Mouse (Mus musculus): Measurements from ENCODE around the gene Rims1. TPM values are rescaled to one million over a fixed set of nuclear protein-coding genes. Genes with fewer than 3 reads are reported as not detected.

The Rims1 gene
- total RNA-seq, 2 experiments from 2014 or later = not detected

DNA sequence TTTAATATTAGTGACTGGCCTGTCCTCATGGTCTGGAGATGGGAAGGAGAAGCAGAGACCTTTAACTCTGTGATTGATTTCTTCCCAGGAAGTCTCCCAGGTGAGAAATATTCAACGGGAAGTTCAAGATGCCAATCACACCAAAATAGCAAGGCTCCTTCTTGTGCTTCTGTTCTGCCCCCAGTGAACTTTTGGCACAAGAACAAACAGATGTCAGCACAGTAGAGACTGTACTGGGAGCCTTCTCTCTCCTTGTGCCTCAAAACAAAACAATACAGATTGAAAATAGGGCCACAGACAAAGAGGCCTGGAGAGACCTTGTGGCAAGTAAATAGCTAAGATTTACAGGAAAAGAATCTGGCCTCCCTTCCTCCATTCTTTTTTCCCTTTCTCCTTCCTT lies 110.7 kb downstream of the Rims1 start:
- ATAC-seq (ENCODE audit: poor library complexity, severe bottlenecking) = no peak

DNA sequence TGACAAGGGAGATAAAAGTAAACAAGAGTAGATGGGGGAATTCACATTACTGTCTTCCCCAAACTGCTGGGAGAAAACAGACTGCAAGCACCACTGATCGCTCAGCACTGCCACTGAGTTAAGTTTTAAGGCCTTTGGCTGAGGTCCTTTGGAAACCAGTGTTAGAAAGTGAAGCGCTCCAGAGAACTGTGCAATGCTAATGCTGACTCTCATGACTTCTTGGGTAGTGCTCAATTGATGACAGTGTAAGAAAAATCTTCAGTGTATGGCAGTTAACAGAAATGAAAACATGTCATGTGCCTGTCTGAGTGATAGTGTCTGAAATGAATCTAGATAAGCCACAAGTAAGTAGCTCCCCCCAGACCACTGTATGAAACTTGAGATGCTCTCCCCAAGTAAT lies 111.3 kb downstream of the Rims1 start:
- no peak for ATAC-seq (ENCODE audit: poor library complexity, severe bottlenecking)

DNA sequence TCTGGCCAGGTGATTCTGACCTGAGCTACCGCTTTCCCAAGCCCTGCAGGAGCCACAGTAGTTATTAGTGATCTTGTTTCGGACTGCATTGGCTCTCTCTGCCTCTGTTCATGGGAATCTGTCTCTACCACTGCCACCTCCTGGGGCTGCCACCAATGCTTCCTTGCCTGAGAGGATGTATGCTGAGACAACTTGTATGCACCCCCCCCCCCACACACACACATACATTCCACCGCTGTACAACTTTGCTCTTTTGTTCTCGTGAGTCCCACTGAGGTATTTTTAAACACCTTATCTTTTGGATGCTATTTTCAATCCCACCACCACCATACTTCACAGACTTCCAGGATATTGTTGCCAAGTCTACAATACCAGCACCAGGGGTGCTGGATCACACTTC lies 122.3 kb downstream of the Rims1 start:
- no peak for ATAC-seq (ENCODE audit: poor library complexity, severe bottlenecking)

DNA sequence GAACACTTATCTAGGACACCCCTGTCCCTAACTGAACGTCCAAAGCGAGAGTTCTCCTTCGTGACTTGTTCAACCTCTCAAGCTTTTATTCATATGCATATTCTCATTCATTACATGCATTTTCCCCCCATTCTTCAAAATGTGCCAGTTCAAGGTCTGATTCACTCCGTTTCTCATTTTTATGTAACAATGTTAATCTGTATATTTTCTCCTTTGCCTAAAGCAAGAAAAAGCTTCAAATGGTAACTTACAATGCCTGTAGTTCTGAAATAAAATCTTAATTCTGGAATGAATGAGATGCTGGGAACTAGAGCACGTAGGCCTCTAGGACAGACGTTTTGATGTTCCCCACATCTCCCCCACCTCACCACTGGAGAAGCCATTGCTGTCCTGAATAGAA lies 141.6 kb downstream of the Rims1 start:
- no peak for ATAC-seq (ENCODE audit: poor library complexity, severe bottlenecking)

DNA sequence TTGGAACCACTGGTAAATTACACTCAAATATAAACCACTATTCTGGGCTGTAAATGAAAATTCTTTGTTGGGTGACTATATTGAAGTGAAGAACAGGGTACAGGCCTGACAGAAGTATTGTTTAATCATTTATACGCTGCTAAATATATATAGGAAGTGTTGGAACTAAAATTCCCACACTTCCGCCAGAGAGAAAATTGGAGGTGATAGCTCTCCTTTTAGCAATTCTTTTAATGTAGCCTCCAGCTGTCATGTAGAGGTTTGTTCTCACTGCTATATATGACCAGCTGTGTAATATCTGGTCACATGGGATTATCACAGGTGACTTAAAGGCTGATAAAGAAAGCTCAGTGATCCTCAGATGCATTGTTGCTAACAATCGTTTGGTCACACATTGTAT lies 144.0 kb downstream of the Rims1 start:
- no peak for ATAC-seq (ENCODE audit: poor library complexity, severe bottlenecking)

DNA sequence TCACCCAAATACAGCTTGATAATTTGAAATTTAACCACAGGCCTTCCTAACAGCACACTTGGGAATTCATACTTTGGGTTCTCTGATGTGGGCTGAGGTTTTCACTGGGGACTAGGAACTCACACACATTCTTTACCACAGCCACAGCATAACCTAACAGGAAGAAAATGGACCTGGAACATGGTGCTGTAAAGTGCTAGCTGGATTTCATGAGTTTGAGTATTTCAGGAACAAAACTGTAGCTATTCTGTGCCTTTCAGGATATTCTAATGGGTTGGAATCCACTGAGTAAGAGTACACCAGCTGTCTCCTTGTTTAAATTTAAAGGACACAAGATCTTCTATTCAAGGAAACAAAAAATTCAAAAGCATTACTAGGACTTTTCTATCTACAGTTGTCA lies 149.8 kb downstream of the Rims1 start:
- ATAC-seq (ENCODE audit: poor library complexity, severe bottlenecking) = no peak

DNA sequence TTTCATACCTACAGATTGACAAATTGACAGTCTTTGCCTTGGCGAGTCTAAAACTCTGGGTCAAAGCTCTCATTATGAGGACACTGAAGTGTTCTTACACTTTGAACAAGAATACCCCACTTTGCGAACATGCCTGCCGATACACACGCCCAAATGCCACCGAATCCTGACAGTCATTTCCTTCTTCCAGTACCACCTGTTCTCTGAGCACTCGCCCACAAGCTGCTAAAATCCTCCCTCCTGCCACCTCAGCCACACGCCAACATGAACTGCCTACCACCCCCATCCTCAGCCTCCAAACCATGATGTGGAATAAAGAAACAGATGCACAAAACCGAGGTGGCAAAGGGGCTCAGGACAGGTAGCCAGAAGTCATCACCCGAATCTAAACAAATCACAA lies 150.9 kb downstream of the Rims1 start:
- ATAC-seq (ENCODE audit: poor library complexity, severe bottlenecking) = no peak

DNA sequence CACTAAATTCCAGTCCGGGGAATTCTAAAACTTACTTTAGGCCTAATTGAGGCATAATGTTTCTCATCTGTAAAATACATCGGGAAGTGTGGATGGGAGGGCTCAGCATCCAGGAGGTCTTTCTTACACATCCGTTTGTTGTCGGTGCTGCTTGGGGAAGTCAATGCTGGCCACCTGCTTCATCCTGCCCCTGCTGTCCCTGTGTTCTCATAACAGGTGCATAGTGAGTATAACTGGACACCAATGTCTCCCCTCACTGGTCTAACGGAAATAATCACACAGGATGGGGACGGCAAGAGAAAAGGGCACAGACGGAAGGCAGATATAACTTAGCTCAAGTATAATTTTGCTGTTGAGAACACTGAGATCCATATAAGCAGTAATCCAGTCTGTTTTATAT lies 155.2 kb downstream of the Rims1 start:
- no peak for ATAC-seq (ENCODE audit: poor library complexity, severe bottlenecking)

DNA sequence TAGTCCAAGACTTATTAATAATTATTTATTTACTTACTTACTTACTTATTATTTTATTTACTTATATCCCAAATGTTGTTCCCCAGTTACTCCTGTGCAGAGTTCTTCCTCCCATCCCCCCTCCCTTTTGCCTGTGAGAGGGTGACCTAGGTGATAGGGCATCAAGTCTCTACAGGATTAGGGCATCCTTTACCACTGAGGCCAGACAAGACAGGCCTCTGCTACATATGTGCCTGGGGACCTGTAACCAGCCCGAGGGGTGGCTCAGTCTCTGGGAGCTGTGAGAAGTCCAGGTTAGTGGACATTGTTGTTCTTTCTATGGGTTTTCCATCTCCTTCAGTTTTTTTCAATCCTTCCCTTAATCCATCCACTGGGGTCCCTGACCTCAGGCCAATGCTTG lies 156.4 kb downstream of the Rims1 start:
- no peak for ATAC-seq (ENCODE audit: poor library complexity, severe bottlenecking)

DNA sequence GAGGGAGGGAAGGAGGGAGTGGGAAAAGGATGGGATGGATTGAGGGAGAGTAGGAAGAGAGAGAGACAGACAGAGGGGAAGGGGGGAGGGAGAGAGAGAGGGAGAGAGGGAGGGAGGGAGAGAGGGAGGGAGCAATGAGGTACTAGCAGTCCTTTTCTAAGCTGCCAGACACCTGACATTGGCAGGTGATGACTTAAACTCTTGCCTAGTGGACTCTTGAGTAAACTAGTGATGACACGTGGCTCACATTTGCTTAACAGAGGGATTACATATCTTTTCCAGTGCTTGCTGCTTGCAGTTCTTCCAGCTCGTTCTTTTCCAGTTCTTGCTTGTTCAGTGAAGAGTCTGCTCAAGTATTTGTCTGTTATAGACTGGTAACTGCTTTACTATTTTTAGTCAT lies 160.5 kb downstream of the Rims1 start:
- ATAC-seq (ENCODE audit: poor library complexity, severe bottlenecking) = no peak

DNA sequence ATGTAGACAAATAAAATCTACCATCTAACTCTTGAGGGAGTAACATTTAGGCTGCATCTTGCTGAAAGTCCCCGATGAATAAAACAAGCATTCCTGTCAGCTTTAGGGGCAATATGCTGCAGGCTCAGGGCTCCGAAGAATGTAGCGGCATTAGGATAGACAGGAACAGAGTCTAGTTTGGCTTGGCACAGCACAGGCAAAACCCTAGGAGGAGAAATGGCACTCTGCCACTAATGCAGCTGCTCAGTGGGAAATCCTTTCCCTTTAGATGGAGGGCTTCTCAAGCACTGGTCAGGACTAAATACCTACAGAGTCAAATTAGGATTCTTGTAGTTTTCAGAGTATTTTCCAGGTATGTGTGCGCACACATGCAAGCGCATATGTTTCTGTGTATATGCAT lies 165.2 kb downstream of the Rims1 start:
- ATAC-seq (ENCODE audit: poor library complexity, severe bottlenecking) = no peak

DNA sequence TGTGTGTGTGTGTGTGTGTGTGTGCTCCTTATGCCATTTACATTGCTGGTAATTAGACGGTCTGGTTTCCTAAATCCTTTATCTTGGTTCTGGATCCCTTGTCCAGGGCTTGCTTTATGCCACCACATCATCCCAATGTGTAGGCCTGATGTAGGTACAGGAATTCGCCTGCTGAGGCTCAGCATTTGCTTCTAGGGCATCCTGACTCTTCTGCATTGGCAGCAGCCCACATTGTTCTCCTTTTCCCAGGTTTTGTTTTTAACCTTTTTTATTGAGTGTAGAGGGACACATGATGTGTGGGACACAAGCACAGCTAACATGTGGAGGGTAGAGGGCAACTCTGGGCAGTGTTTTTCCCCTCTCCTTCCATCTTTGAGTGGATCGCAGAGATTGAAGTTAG lies 166.1 kb downstream of the Rims1 start:
- no peak for ATAC-seq (ENCODE audit: poor library complexity, severe bottlenecking)

DNA sequence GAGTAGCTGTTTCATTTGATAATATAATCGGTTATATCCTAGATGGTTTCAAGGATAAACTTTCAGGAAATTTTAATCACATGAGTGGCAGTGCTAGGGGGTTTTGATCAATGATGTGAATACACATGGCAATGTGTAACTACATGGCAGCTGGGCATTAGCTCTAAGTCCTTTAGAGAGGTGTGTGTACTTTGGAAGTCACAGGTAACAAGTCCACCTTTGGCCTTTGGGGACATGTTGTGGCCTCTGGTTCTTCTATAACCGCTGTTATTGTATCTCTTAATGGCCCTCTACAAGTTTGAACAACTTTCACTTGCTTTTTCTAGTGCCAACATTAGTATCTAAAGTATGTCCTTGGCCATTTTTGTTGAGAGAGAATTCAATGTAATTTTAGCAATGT lies 171.9 kb downstream of the Rims1 start:
- ATAC-seq (ENCODE audit: poor library complexity, severe bottlenecking) = no peak

DNA sequence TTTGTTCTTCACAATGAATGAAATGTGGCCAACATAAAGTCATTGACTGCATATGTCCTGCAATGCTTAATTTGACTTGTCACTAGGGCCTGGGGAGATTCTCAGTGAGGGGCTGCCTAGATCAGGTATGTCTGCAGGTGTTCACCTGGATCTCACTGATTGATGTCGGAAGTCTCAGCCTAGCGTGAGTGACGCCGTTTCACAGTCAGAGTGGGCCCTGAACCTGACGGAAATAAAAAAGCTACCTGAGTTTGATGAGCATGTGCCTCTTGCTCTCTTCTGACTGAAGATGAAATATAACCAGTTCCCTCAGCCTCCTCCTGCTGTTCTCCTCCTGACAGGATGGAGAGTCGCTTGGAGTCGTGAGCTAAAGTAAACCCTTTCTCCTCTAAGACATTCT lies 173.2 kb downstream of the Rims1 start:
- ATAC-seq (ENCODE audit: poor library complexity, severe bottlenecking) = no peak

DNA sequence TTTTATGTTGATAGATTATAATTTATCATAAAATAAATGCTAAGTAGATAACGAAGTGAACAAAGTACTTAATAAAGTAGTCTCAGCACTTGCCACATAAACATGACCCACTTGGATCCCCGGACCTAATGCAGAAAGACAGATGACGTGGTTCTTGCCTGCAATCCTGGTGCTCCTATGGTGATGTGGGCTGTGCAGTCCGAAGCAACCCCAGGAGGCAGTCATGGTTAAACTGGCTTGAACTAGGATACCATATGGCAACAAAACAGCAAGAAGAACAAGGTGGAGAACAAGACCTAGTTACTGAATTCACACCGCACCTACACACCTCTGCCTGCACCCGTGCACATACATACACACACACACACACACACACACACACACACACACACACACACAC lies 173.8 kb downstream of the Rims1 start:
- ATAC-seq (ENCODE audit: poor library complexity, severe bottlenecking) = no peak

DNA sequence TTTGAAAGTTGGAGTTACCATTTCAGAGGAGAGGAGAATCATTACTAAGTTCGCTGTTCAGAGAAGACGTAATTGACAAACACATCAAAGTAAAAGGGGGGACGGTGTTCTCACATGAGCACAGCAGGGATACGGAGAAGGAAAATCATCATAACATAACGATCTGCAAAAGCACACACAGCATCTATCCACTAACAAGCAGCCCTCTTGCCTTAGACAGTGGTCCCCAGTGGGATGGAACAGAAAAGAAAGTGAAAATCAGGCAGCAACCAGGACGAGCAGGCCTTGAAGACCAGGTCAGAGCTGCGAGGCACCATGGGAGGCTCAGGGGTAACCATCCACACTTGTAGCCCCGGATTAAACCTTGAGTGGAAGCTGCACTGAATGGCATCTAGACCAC lies 176.8 kb downstream of the Rims1 start:
- no peak for ATAC-seq (ENCODE audit: poor library complexity, severe bottlenecking)

DNA sequence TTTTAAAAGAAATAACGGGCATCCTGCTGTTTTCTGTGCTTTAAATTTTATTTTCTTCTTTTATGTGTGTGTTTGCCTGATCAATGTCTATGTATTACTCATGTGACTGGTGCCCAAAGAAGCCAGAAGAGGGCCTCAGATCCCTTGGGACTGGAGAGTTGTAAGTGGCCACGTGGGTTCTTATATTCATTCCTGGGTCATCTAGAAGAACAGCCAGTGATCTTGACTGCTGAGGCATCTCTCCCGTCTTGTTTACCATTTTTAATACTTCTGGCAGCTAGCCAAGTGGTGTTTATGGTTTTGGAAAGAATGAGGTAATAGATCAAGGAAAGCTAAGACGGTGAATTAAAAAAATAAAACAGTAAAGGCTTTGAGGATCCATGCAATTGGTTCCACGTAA lies 178.8 kb downstream of the Rims1 start:
- no peak for ATAC-seq (ENCODE audit: poor library complexity, severe bottlenecking)

DNA sequence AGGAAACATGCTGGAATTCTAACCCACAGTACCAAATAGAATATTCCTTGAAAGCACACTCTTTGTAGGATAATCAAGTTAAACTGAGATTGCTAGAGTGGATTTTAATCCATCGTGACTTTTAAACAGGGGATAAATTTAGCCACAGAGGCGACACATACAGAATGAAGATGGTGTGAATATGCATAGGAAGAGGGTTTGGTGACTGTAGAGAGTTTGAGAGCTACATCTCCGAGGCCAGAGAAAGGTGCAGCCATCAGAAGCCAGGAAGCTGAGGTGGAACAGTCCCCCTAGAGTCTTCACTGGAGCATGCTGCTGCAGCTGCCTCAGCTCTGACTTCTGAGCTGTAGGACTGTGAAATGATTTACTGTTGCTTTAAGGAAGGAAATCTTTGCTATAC lies 179.5 kb downstream of the Rims1 start:
- no peak for ATAC-seq (ENCODE audit: poor library complexity, severe bottlenecking)

DNA sequence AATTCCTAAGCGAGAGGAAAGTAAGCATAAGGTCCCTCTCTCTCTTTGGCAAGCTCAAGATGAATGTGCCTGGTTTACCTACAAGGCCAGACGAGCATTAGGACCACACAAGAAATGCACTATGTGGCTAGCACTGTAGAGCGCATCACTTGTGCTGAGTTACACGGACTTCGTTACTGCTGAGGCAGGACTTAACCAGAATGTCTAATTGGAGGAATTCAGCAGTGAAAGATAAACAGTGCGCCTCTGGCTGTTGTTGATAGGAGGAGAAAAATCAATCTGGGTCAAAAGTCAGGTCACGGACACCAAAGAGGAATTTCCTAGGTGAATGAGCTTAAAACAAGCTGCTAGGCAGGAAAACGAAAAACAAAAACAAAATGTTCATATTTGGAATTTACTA lies 185.0 kb downstream of the Rims1 start:
- ATAC-seq (ENCODE audit: poor library complexity, severe bottlenecking) = no peak

DNA sequence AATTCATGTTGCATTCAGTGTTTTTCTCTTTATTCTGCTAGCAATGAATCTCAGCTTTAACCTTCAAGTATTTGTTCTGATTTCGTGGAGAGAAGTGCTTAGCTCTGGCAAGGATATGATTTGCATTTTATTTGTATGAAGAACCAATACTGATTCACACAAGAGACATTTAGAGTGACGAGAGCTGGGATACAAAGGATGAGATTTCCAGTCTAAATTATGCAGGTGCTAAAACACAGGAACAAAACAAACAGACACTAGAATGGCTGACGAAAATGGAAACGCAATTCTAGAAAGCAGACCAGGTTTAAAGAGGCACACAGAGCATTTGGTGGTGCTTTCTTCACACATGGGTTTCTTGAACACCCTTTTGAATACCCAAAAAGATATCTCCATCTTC lies 190.2 kb downstream of the Rims1 start:
- no peak for ATAC-seq (ENCODE audit: poor library complexity, severe bottlenecking)

DNA sequence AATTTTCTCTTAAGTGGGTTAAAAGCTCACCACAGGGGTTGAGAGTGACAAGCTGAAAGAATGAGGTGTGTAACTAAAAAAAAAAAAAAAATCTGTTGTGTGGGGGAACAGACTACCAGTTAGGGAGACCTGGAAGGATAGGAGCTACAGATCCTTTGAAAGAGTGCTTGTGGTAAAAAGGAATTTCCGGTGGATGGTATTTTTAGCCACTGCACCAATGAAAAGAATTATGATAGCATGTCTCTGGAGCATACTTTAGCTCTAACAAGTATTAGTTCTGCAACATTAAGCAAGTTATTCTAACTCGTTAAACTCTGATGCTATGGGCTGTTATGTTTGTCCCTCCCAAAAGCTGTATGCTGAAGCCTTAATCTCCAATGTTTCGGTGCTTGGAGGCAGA lies 192.2 kb downstream of the Rims1 start:
- no peak for ATAC-seq (ENCODE audit: poor library complexity, severe bottlenecking)

DNA sequence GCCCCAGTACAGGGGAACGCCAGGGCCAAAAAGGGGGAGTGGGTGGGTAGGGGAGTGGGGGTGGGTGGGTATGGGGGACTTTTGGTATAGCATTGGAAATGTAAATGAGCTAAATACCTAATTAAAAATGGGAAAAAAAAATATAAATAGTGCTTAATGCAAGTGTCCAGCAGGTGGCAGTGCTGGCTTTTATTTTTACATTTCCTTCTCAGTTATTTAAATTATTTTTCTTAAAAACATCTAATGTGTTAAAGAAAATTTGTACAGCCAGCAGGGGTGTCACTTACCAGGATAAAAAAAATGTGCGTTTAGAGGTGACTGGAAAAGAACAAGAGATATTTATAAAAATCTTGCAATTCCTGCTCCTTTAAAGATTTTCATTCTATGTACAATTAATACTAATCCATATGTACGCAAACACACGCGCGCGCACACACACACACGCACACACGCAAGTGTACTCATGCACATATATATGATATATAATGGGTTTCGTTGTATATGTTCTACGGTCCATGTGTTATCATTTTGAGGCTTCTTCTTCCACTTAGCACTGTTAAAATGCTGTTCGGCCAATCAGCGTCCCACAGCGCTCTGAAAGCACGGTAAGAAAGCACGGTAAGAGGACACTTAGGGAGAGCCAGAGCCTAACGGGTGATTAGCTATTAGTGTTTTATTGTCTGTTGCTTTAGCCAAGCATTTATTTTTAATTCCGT lies 201.3 kb downstream of the Rims1 start:
- ATAC-seq (ENCODE audit: poor library complexity, severe bottlenecking) = no peak

DNA sequence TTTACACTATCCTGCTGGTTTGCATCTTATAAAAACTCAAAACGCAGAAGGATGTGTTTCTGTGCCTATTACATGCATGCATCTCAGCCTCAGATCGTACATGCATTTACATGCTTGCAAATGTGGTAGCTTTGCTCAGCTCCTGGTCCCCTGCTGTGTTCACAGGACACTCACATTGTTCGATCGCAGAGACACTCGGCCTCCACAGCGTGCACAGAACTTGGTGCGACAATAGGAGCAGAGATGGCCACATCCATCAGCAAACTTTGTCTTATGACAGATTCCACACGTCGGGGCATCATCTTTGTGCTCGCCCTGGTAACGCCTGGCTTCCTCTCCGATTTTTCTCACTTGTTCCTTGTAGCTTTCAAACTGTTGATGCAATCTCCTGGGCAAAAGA lies 209.6 kb downstream of the Rims1 start:
- no peak for ATAC-seq (ENCODE audit: poor library complexity, severe bottlenecking)

DNA sequence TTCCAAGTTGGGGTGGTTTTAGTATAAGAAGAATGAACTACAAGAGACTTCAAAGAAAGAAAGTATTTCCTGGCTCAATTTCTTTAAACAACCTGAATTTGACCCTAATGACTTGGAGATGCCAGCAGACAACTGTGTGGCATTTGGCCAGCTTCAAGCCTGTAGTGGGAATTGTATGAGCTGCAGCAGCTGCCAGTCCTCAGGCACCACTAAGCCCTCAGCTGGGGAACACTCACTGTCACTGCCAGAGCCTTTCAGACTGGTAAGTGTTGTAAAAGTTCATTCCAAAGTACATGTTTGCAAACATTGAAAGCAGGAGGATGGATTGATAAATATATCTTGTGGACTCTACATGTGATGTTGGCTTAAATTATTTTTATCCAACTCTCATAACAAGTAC lies 211.0 kb downstream of the Rims1 start:
- ATAC-seq (ENCODE audit: poor library complexity, severe bottlenecking) = no peak
